Mouse (Mus musculus): Measurements from ENCODE around the gene Il1rl1.

DNA sequence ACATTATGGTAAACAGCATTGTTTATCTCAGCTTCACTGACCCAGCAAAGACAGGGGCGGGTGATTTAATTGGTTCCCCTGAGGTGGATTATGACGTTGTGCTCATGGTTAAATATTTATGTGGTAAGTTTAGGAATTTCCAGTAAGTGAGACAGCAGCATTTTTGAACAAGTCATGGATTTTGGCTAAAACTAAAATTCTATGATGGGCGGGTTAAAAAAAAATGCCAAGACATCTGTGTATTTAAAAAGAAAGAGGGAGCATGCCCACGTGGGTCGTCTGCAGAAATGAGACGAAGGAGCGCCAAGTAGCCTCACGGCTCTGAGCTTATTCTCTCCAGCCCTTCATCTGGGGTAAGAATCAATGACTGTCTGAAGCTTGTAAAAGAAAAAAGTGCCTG lies 10.1 kb downstream of the Il1rl1 start:
- TF ChIP-seq CTCF (IDR thresholded peaks at IDR 0.05 in 2 of 3, conservative IDR thresholded peaks at IDR 0.05 in 1 of 3; ENCODE audit: control insufficient read depth in 1 of 3, insufficient read depth in 1 of 3, low read depth in 2 of 3, low read length in 3 of 3, poor library complexity in 1 of 3, severe bottlenecking in 1 of 3), result no peak
- TF ChIP-seq MAFK (IDR thresholded peaks at IDR 0.05; ENCODE audit: borderline replicate concordance, low read depth, low read length), result no peak
- no peak for TF ChIP-seq GATA1 (IDR thresholded peaks at IDR 0.05; ENCODE audit: low read depth, low read length)
- TF ChIP-seq POLR2A (IDR thresholded peaks at IDR 0.05; ENCODE audit: control insufficient read depth in 1 of 2, insufficient read depth in 1 of 2, low read depth in 1 of 2, low read length in 2 of 2, poor library complexity in 1 of 2), result no peak
- TF ChIP-seq EP300 (IDR thresholded peaks at IDR 0.05; ENCODE audit: low read depth in 1 of 2, low read length in 2 of 2), result no peak
- TF ChIP-seq USF1 (IDR thresholded peaks at IDR 0.05; ENCODE audit: low read depth, low read length), result no peak
- TF ChIP-seq JUND (IDR thresholded peaks at IDR 0.05; ENCODE audit: low read depth, low read length), result no peak
- no peak for TF ChIP-seq ZKSCAN1 (IDR thresholded peaks at IDR 0.05; ENCODE audit: low read depth, low read length)
- no peak for TF ChIP-seq KAT2A (conservative IDR thresholded peaks at IDR 0.05; ENCODE audit: low read depth, low read length)

Measured in MEL (cell line).